Mouse (Mus musculus): ENCODE measurements at regions not wholly inside any gene's neighbourhood (a gene's known extent, or its start where the extent isn't known, plus 50 kb on each side); places are given as distances from the start of the nearest gene placed in this dataset.

DNA sequence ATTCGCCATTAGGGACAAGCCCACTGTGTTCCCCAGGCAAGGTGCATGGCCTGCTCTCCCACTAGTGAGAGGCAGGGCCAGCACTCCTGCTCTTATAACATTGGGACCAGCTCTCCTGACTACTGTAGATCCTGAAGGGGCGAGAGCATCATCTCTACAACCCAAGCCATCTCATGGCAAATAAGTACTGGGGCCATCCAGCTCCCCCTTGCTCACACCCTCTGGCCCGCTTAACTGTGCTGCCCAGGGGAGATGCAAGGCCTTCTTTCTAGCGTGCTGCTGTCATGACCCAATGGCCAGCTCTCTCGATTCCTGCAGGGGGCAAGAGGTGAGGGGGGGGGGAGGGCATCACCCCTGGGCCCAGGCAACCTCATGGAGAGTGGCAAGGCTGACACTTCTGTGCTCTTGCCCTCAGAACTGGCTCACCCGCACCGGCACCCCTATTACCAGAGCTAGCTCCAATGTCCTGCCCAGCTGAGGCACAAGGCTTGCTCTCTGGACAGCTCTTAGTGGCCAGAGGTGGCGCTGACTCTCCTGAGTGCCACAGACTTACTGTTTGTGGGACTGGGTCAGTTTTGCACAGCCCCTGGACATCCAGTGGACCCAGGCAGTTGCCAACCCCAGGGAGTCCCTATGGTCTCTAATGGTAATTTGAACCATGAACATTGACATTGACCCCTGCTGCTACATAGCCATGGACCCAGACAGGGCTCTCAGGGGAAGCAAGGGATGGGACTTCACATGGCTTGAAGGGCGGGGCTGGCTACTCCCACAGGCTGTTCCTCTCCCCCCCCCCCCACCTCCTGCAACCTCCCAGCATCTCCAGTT lies 448.2 kb downstream of the Tdrd3 start:
- no peak for DNase-seq (ENCODE audit: extremely low spot score)

DNA sequence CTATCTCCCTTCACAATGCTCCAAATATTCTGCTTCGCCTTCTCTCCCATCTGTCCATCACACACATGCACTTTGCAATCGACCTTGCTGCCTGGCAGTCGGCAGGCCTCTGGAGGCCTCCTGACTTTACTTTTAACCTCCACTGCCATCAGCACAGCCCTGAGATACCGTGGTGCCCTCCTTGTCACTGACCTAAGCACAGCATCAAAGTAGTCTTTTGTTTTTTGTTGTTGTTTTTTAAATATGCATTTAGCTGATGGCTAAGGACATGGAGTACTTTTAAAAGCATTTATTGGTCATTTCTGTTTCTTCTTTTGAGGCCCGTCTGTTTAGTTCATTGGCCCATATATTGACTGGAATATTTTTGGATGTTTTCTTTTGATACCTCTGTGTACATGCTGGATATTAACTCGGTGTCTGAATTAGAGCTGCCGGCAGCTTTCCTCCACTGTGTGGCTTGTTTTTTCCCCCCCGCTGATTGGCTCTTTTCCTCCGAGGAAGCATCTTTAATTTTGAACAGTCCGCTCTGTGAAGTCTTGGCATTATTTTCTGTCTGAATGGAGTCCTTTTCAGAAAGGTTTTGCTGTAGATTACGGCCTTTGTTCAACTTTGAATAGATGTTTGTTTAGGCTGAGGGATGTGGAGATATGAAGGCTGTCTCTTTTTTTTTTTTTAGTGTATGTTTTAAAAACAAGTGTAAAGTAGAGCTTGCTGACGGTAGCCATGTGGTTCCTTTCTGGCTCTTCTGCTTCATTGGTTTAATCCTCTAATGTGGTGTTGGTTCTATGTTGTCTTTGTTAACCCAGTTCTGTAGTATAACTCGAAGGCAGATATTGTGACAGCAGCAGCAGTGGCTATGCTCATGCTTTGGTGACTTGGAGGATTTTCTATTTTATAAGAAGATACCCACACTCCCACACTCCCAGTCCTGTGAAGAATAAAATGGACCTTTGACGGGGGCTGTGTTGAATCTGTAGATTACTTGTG lies 449.1 kb downstream of the Tdrd3 start:
- no peak for DNase-seq (ENCODE audit: extremely low spot score)

DNA sequence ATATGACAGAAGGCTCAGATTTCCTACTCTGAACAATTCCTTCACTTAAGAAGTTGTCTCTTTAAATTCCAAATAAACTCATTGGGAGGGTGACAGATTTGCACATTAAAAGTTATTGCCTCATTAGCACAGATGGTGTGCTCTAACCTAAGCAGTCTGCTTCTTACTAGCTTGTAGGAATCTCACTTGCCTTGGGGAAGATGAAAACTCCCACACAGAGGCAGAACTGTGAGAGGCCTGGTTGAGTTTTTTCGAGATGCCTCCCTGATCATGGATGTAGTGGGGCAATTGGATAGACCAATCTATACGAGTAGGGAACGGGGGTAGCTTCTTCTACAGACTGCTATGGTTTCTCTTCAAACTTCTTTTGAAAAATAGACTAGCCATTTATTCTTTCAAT lies 485.3 kb downstream of the Tdrd3 start:
- DNase-seq (ENCODE audit: extremely low spot score) = no peak

GRCm38 (mm10) chr14:87902416-87902815 lies 486.0 kb downstream of the Tdrd3 start:
- DNase-seq (ENCODE audit: extremely low spot score) = no peak

Measured in embryo, embryonic 9.5 days (tissue).